Mouse (Mus musculus) cortical plate, adult 2 months (tissue): ENCODE results near the gene Tmem121.

ENCODE experiments used
- CTCF ChIP-seq: fragments of 200-500 bp; IDR thresholded peaks from 2 replicates; pipeline ENCODE4 v1.5.1; 2011; ENCODE audit warnings: mild to moderate bottlenecking, control low read depth, low read length; ENCODE audit not compliant: insufficient read depth; ENCODE audit errors: extremely low read depth
- POLR2A ChIP-seq: fragments of 200-500 bp; IDR thresholded peaks from 2 replicates; pipeline ENCODE4 v1.6.1; 2011; ENCODE audit warnings: mild to moderate bottlenecking, low read length, control low read depth; ENCODE audit not compliant: insufficient read depth; ENCODE audit errors: extremely low read depth

DNA sequence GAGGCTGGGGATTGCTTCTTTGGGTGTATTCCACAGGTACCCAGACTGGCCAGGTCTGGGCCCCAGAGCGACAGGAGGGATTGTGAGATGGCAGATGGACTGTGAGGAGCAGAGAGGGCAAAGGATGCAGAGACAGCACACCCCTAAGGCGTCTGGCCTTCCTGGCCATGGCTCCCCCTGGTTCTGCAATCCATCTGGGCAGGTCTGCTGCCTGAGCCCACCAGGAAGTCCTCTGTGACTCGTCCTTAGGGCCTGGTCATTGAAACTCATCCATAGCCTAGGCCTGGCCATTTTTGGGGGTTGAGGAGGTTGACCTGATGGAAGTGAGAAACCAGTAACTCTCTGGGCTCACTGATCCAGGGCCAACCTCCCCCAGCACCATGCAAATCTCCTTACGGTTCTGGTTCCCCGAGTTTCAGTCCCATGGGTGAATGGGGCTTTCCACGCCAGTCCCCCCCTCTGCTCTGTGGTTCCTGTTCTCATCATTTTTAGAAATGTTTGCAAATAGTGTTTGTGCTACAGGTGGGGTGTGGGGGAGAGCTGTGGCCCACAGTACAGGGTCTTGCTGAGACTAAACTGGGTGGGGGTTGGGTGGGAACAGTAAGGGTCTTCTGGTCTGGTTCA is 42.4 kb downstream of the Tmem121 start:
- TF ChIP-seq CTCF (no peak), POLR2A (no peak)
